Mouse (Mus musculus): Measurements from ENCODE around the gene Ssbp4. TPM values are rescaled to one million over a fixed set of nuclear protein-coding genes. Genes with fewer than 3 reads are reported as not detected.
A peak's percentile ranks its signal among the peaks of the same experiment; 100 is the strongest.
"Not testable (repeated sequence)": the region's sequence is repeated elsewhere in the genome, so short reads cannot be mapped to it uniquely, and the experiment has no call there.

Gene Ssbp4
- total RNA-seq, 2 experiments from 2014 or later: 274 to 297 TPM

DNA sequence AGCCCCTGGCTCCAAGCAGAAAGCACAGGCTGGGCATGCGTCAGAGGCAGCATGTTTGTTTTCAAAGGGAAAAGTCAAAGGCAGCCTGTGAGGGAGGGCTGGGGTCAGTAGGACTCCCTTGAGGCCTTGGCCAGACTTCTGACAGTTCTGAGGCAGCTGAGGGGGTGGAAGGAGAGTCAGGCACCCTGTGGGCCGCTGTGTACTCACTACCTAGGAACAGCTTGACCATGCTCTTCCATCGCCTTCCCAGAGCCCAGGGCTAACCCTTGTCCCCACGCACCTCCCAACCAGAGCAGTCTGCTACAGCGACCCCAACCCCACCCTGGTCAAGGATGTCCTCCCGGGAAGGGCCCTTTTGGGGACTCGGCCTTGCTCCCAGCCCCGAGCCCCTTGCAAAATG is 15.5 kb downstream of the Ssbp4 start:
- TF ChIP-seq CTCF (conservative IDR thresholded peaks at IDR 0.05): no peak
- Histone ChIP-seq H3K4me3 (peak overlapping the region; percentile 74; the same call in 1 of the 2 replicates), H3K27ac (peak overlapping the region; percentile 86)
- no peak for DNase-seq (ENCODE audit: low spot score in 2 of 2)

DNA sequence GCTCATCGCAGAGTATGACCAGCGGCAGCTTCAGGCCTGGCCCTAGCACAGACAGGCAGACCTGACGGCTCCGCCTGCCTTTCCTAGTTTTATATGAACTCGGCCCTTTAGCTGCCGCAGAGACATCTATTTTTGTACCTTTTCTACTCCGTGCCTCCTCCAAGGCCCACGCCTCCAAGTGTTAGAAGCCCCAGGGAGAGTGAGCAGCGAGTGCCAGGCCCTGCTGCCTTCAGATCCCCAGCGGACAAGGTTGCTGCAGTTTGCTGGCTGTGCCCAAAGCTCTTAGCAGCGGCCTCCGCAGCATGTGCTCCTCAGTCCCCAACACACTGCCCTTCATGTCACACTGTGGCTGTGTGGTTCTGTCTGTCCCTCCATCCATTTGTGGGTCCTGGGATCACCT is 17.1 kb downstream of the Ssbp4 start:
- peak overlapping the region; percentile 86; the same call in 1 of the 2 replicates for H3K27ac ChIP-seq

DNA sequence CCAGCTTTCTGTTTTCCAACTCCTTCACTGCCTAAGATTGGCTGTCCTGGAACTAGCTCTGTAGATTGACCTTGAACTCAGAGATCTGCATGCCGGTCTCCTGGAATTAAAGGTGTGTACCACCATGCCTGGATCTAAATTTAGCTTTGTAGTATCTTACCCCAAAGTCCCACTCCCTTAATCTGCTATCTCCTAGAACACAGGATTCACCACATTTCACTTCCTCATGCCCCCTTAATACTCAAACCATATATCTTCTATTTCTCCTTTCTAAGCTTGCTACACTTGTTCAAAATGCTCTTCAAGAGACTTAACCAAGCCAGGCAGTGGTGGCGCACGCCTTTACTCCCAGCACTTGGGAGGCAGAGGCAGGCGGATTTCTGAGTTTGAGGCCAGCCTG is 20.7 kb downstream of the Ssbp4 start:
- H3K27ac ChIP-seq; DNase-seq (ENCODE audit: low spot score in 2 of 2); H3K4me3 ChIP-seq: not testable (repeated sequence)

More for the DNA sequence above, 17.1 kb downstream of the Ssbp4 start:
- TF ChIP-seq CTCF (conservative IDR thresholded peaks at IDR 0.05): no peak
- no peak overlapping the region for H3K4me3 ChIP-seq
- DNase-seq (ENCODE audit: low spot score in 2 of 2): no peak

DNA sequence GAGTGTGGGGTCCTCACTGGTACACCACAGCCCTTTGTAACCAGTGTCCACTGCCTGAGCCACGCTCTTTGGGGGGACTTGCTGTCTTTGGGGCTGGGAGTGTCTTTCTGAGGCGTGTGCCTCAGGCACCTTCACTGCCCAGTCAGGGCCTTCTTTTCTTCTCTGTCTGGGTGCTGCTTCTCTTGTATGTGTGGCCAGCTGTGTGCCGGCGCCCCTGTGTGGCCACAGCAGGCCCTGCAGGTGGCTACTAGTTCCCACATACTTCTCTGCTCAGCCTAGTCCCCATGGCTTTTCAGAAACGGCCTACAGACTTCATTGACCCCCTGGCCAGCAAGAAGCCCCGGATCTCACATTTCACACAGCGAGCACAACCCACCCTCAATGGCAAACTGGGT is 23.4 kb downstream of the Ssbp4 start:
- peak in 1 of 2 experiments; percentile 61 for DNase-seq (ENCODE audit: low spot score in 2 of 2)
- TF ChIP-seq CTCF (conservative IDR thresholded peaks at IDR 0.05): peak; percentile 85

DNA sequence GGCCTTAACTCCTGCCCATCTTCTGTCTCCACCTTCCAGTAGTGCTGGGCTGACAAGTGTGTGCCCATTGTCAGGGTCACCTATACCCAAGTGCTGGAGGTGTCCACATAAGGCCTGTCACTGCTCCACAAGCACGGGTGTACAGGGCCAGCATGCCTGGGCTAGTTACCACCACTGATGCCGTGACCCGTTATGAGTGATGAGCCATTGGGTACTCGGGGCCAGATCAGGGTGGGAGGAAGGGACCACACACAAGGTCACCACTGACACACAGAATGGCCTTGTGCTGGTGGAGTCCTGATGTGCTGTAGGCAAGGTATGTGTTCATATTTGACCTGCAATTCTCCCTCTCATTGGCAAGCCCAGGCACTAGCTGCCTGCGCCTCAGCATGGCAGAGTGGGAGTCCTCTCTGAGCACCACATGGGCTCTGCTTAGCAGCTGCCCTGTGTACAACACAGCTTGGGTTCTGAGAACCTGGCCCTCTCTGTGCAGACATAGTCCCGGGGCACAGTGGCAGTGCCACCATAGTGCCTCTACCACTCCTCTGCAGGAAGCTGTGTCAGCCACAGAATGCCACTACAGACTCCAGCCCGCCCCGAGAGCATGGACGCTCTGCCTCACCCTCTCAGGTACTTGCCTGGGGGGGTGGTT is 23.9 kb downstream of the Ssbp4 start:
- H3K4me3 ChIP-seq: no peak overlapping the region
- no peak for TF ChIP-seq CTCF (conservative IDR thresholded peaks at IDR 0.05)
- DNase-seq (ENCODE audit: low spot score in 2 of 2): no peak
- H3K27ac ChIP-seq: peak overlapping the region; percentile 86

More for the DNA sequence above, 23.4 kb downstream of the Ssbp4 start:
- Histone ChIP-seq H3K4me3 (no peak overlapping the region), H3K27ac (peak overlapping the region; percentile 86)

DNA sequence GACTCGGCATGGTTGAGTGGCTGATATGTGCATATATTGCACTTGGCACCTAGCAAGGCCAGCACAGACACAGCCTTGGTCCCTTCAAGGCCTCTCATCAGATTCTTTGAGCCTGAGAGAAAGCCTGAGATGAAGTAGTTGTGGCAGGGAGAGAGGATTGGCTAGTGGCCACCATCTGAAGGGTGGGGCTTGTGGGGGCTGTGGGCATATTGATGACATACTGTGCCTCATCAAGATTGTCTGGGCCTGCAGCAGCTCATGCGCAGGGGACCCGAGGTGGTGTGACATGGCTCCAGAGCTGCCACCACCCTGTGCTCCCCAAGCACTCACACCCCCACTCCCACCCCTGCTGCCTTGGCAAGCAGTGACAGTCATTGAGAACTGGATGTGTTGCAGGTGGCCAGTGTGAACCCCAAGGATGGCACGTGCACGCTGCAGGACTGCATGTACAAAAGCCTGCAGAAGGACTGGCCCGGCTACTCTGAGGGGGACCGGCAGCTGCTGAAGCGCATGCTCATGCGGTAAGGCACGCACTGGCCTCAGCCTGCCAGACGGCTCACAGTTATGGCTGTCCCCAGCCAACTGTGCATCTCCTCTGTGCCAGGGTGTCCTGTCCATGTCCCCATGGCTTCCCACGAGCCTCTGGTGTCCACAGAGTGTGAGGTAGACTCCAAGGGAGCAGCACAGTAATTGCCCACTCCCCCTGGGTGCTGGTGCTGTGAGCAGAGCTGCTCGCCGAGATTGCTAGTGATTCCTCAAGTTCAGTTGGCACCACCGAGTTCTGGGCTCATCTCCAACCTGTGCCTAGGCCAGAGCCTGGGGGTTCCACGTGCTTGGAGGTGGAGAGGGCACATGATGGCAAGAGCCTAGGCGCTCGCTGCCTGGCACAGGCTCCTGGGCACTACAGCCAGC is 24.9 kb downstream of the Ssbp4 start:
- peak in 1 of 2 experiments; percentile 54 for DNase-seq (ENCODE audit: low spot score in 2 of 2)
- TF ChIP-seq CTCF (conservative IDR thresholded peaks at IDR 0.05): no peak
- Histone ChIP-seq H3K4me3 (no peak overlapping the region), H3K27ac (peak overlapping the region; percentile 86)

DNA sequence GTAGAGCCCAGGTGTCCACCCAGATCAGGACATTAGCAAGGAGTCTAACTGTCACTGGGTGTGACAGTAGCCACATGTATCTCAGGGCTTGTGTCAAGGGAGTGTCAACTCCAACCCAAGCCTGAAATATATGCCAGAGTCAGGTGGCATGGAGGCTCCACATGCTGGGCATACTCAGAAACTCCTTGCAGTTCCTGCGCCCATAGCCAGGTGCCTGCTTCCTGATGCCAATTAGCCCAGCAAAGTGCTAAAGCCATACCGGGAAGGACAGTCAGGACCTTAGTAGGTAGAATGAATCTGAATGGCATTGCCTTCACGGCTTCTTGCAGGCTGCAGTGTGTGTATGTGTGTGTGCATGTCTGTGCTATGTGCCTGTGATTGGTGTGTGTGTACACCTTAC is 31.5 kb downstream of the Ssbp4 start:
- H3K27ac ChIP-seq: no peak overlapping the region
- no peak overlapping the region for H3K4me3 ChIP-seq
- no peak for DNase-seq (ENCODE audit: low spot score in 2 of 2)
- TF ChIP-seq CTCF (conservative IDR thresholded peaks at IDR 0.05): no peak

DNA sequence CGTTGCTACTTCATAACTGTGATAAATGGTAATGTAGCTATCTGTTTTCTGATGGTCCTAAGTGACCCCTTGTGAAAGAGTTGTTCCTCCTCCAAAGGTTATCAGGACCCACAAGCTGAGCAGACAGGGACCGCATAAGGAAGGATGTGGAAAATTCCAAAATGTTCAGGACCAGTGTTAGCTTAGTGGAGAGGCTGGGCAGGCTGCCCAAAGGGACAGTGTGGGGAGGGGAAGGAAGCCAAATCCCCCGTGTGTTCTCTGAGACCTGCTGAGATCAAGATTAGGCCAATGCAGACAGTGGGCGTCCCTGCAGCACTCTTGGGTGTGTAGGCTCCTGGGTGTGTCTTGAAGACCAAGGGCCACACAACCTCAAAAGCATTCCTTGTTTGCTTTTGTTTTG is 33.8 kb downstream of the Ssbp4 start:
- DNase-seq (ENCODE audit: low spot score in 2 of 2): no peak
- Histone ChIP-seq H3K27ac (peak overlapping the region; percentile 63), H3K4me3 (no peak overlapping the region)
- TF ChIP-seq CTCF (conservative IDR thresholded peaks at IDR 0.05): no peak

DNA sequence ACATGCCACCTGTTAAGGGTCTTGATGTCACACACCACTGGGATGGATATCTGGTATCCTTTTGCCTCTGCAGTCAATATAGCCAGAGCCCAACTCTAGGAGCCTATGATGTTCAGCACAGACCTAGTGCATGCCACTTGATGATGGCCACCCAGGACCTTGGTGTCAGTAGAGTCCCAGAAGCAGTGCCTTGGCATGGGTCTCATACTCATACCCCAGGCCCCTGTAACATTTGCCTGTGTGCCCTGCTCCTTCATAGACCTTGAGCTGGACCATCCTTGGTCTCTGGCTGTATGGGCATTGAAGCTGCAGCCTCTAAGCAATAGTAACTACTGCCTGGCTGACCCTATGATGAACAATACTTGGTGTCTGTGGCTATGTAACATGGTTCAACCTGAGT is 34.4 kb downstream of the Ssbp4 start:
- H3K27ac ChIP-seq: peak overlapping the region; percentile 63
- TF ChIP-seq CTCF (conservative IDR thresholded peaks at IDR 0.05): no peak
- DNase-seq (ENCODE audit: low spot score in 2 of 2): no peak
- H3K4me3 ChIP-seq: no peak overlapping the region

DNA sequence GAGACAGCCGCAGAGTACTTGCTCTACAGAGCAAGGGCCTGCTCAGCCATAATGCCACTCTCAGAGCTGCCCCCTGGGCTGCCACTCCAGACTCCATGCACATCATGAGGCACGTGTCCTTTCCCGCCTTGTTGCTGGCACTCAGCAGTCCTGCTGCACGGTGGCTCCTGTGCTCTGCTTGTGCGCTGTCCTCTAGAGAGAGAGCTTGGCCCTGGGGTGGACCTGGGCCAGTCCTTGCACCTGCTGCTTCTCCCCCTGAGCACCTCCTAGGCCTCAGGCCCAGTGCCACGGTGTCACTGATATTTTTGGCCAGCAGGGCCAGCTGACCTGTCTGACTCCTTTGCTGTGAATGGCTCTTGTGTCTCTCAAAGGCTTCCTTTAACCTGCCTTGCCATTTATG is 37.7 kb downstream of the Ssbp4 start:
- no peak overlapping the region for H3K4me3 ChIP-seq
- DNase-seq (ENCODE audit: low spot score in 2 of 2): no peak
- no peak for TF ChIP-seq CTCF (conservative IDR thresholded peaks at IDR 0.05)
- H3K27ac ChIP-seq: peak overlapping the region; percentile 53; the same call in 1 of the 2 replicates

DNA sequence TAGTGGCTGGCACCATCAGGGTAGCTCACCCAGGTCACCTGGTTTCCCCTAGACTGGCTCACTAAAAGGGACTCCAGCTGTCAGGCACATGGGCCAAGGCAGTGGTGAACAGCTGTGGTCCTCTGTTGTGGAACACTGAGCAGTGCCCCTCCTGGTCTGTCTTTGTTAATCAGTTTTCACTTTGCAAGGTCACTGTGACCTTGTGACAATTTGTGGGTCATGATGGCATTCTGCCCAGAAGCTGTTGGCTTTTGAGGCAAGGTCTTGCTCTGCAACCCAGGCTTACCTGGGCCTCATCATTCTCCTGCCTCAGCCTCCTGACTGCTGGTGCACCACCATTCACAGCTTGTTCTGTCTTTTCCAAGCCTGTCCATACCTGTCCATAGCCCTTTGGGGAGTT is 38.3 kb downstream of the Ssbp4 start:
- H3K27ac ChIP-seq: peak overlapping the region; percentile 53
- no peak for DNase-seq (ENCODE audit: low spot score in 2 of 2)
- no peak for TF ChIP-seq CTCF (conservative IDR thresholded peaks at IDR 0.05)
- no peak overlapping the region for H3K4me3 ChIP-seq

DNA sequence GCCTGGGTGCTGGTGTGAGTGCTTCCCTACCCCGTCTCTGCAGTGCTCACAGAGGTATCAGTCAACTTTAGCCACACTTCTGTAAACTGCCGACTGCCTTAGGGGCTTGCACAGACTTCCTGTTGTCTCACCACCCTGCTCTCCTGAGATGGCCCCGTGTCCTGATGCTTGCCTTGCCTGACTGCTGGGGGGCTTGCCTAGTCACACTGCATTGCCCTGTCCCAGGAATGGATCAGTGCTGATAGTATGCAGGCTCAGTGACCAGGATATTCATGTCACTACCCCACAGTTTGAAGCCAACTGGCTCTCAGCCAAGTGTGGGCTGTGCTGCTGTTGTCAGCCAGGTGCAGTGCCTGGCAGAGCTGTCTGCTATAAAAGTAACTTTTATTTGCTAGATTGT is 43.1 kb downstream of the Ssbp4 start:
- no peak for TF ChIP-seq CTCF (conservative IDR thresholded peaks at IDR 0.05)
- no peak for DNase-seq (ENCODE audit: low spot score in 2 of 2)
- Histone ChIP-seq H3K4me3 (no peak overlapping the region), H3K27ac (peak overlapping the region; percentile 25; the same call in 1 of the 2 replicates)

DNA sequence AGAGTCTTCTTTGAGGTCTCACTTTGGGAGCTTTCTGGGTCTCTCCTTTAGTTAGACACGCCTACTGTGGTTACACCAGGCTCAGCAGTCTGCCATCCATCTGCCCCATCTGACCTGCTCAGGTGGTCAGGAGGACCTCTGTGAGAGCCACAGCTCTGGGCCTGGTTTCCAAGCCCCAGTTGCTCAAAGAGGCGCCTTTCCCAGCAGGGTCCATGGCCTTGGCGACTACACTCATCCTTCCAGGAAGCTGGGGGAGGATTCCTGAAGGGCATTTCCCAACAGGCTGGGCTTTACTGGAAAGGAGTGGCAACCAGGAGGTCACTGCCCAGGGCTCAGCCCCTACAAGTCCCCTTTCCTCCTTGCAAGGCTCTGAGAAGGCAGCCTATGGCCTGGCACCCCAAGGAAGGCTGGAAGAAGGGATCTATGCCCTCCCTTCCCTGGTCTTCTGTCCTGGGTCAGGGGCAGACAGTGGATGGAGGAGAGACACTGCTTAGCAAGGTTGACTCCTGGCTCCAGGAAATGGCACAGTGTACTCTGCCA is 43.9 kb downstream of the Ssbp4 start:
- no peak overlapping the region for H3K4me3 ChIP-seq
- no peak for TF ChIP-seq CTCF (conservative IDR thresholded peaks at IDR 0.05)
- DNase-seq (ENCODE audit: low spot score in 2 of 2): no peak
- peak overlapping the region; percentile 25; the same call in 1 of the 2 replicates for H3K27ac ChIP-seq
